Mouse (Mus musculus): ENCODE results near the gene Snrpg. TPM values are rescaled to one million over a fixed set of nuclear protein-coding genes. Genes with fewer than 3 reads are reported as not detected.

Snrpg gene
- polyA plus RNA-seq, 1 experiment from 2014 or later: 764 TPM

DNA sequence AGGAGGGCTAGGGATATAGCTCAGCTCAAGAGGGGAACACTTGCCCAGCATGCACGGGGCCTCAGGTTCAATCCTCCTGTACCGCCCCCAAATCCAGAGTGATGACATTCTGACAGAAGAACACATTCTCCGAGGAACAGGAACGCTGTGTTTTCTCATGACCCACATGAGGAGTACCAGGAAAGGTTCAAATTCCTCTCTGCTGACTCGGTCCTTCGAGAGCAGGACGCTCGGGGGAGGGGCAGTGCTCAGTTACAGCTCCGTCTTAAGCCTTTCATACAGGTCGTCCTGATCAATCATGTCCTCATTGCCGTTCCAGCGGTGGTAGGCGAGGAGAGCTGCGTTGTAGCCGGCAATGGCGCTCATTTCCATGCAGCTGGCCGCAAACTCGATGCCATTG, 17.4 kb downstream of the Snrpg start:
- DNase-seq (ENCODE audit: low spot score) (no peak), ATAC-seq (no peak)
- H3K4me3 ChIP-seq (ENCODE audit: low read depth, low read length): no peak overlapping the region
- no peak overlapping the region for H3K9ac ChIP-seq (ENCODE audit: low read length)
- peaks cover 84% of the 10 kb centered on the region for H3K36me3 ChIP-seq (ENCODE audit: control insufficient read depth, insufficient read depth, low read length)
- no peaks in the 10 kb centered on the region for H3K27me3 ChIP-seq (replicated peaks; ENCODE audit: control insufficient read depth, insufficient read depth, low read length)
- no peaks in the 10 kb centered on the region for H3K9me3 ChIP-seq (replicated peaks; ENCODE audit: control insufficient read depth, low read length)
- H3K4me1 ChIP-seq (ENCODE audit: control insufficient read depth, insufficient read depth, low read length): no peaks in the 10 kb centered on the region
- no peak overlapping the region for H3K4me2 ChIP-seq (ENCODE audit: low read length)
- no peak overlapping the region for H3K27ac ChIP-seq (ENCODE audit: low read depth, low read length)
- WGBS: 88% methylated on average over 18 of the region's 18 CpGs

DNA sequence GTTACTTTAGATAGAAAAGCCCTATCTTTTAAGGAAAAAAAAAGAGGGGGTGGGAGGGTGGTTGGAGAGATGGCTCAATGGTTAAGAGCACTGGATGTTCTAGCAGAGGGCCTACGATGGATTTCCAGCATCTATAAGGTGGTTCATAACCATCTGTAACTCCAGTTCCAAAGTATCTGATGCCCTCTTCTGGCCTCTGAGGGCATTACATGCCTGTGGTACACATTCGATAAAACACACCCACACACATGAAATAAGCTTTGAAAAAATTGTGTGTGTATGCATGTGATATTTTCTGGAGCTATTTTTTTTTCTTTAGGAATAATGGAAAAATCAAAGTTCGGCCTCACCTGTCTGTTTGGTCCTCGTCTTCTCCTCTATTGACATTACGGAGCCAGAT, 20.2 kb downstream of the Snrpg start:
- H3K4me1 ChIP-seq (ENCODE audit: control insufficient read depth, insufficient read depth, low read length): peaks cover 12% of the 10 kb centered on the region
- peaks cover 75% of the 10 kb centered on the region for H3K36me3 ChIP-seq (ENCODE audit: control insufficient read depth, insufficient read depth, low read length)
- H3K4me2 ChIP-seq (ENCODE audit: low read length): no peak overlapping the region
- no peaks in the 10 kb centered on the region for H3K27me3 ChIP-seq (replicated peaks; ENCODE audit: control insufficient read depth, insufficient read depth, low read length)
- no peak overlapping the region for H3K4me3 ChIP-seq (ENCODE audit: low read depth, low read length)
- no peak overlapping the region for H3K27ac ChIP-seq (ENCODE audit: low read depth, low read length)
- no peaks in the 10 kb centered on the region for H3K9me3 ChIP-seq (replicated peaks; ENCODE audit: control insufficient read depth, low read length)
- DNase-seq (ENCODE audit: low spot score) (no peak), ATAC-seq (no peak)
- no peak overlapping the region for H3K9ac ChIP-seq (ENCODE audit: low read length)
- 99% methylated on average over 5 of the region's 5 CpGs for WGBS

DNA sequence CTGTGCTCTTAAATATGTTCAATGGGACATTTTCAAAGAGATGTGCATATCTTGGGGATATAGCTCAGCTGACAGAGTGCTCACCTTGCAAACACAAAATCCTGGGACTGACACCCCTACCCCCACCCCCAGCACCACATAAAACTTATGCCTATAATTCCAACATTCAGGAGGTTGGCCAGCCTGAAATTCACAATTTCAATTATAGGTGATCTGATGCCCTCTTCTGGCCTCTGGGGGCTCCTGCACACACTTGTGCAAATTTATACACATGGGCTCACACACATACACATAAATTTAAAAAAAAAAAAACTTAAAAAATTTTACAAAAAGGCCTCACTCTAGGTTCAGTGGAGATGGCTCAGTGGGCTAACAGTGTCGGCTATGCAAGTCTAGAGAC, 22.1 kb downstream of the Snrpg start:
- DNase-seq (ENCODE audit: low spot score): no peak
- Histone ChIP-seq H3K4me2 (ENCODE audit: low read length) (no peak overlapping the region), H3K9ac (ENCODE audit: low read length) (no peak overlapping the region), H3K9me3 (replicated peaks; ENCODE audit: control insufficient read depth, low read length) (no peaks in the 10 kb centered on the region), H3K27me3 (replicated peaks; ENCODE audit: control insufficient read depth, insufficient read depth, low read length) (no peaks in the 10 kb centered on the region), H3K4me1 (ENCODE audit: control insufficient read depth, insufficient read depth, low read length) (peaks cover 17% of the 10 kb centered on the region), H3K36me3 (ENCODE audit: control insufficient read depth, insufficient read depth, low read length) (peaks cover 57% of the 10 kb centered on the region), H3K4me3 (ENCODE audit: low read depth, low read length) (no peak overlapping the region), H3K27ac (ENCODE audit: low read depth, low read length) (no peak overlapping the region)
- no peak for ATAC-seq
- WGBS: 100% methylated on average over 1 of the region's 1 CpGs

DNA sequence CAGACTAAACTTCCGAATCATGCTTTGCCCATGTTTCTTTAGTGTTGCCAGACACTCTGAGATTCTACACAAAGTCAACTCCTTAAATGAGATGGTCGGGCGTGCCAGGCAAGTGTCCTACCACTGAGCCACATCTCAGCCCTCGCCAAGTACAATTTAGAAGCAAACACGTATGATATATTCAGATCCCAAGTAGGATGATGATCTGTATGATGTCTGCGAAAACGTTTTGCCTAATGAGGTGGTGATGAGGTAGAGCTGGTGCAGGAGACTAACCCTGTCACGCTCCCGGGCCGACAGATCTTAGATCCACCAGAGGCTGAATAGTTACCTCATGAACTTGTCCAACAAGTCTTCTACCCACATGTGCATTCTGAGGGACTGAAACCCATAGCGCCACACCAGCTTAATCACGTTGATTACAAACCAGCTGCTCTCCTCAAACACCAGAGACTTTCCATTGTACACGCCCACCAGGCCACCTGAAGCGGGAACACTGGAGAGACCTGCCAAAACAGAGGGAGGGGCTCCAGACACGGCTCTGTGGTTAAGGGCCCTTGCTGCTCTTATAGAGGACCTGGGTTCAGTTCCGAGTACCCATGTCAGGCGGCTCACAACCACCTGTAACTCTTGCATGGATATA, 23.1 kb downstream of the Snrpg start:
- no peak overlapping the region for H3K27ac ChIP-seq (ENCODE audit: low read depth, low read length)
- no peaks in the 10 kb centered on the region for H3K27me3 ChIP-seq (replicated peaks; ENCODE audit: control insufficient read depth, insufficient read depth, low read length)
- 90% methylated on average over 17 of the region's 17 CpGs for WGBS
- peaks cover 17% of the 10 kb centered on the region for H3K4me1 ChIP-seq (ENCODE audit: control insufficient read depth, insufficient read depth, low read length)
- ATAC-seq: no peak
- H3K36me3 ChIP-seq (ENCODE audit: control insufficient read depth, insufficient read depth, low read length): peaks cover 47% of the 10 kb centered on the region
- no peaks in the 10 kb centered on the region for H3K9me3 ChIP-seq (replicated peaks; ENCODE audit: control insufficient read depth, low read length)
- H3K4me3 ChIP-seq (ENCODE audit: low read depth, low read length): no peak overlapping the region
- H3K9ac ChIP-seq (ENCODE audit: low read length): no peak overlapping the region
- no peak for DNase-seq (ENCODE audit: low spot score)
- no peak overlapping the region for H3K4me2 ChIP-seq (ENCODE audit: low read length)

DNA sequence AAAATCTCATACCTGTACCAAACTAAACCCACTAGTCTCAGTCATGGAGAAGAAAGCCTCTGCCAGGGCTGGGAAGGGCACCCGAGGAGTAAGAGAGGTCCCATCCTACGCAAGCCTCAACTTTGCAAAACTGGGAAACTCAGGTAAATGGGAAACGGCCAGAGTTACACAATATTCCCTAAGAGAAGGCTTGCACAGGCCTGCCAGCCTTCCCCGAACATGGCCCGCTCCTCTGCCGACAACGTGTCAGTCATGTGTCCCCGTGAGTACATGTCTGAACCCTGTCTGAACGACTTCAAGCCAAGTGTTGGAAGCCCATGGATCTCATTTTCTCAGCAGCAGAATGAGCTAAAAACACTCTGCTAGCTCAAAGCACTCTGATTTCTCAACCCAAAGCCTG, 23.9 kb downstream of the Snrpg start:
- Histone ChIP-seq H3K4me3 (ENCODE audit: low read depth, low read length) (peak overlapping the region; percentile 87; the same call in 1 of the 2 replicates), H3K9me3 (replicated peaks; ENCODE audit: control insufficient read depth, low read length) (no peaks in the 10 kb centered on the region), H3K4me2 (ENCODE audit: low read length) (peak overlapping the region; percentile 69), H3K4me1 (ENCODE audit: control insufficient read depth, insufficient read depth, low read length) (peaks cover 17% of the 10 kb centered on the region), H3K27me3 (replicated peaks; ENCODE audit: control insufficient read depth, insufficient read depth, low read length) (no peaks in the 10 kb centered on the region), H3K36me3 (ENCODE audit: control insufficient read depth, insufficient read depth, low read length) (peaks cover 39% of the 10 kb centered on the region), H3K9ac (ENCODE audit: low read length) (peak overlapping the region; percentile 96), H3K27ac (ENCODE audit: low read depth, low read length) (no peak overlapping the region)
- 91% methylated on average over 9 of the region's 9 CpGs for WGBS
- DNase-seq (ENCODE audit: low spot score): no peak
- no peak for ATAC-seq

DNA sequence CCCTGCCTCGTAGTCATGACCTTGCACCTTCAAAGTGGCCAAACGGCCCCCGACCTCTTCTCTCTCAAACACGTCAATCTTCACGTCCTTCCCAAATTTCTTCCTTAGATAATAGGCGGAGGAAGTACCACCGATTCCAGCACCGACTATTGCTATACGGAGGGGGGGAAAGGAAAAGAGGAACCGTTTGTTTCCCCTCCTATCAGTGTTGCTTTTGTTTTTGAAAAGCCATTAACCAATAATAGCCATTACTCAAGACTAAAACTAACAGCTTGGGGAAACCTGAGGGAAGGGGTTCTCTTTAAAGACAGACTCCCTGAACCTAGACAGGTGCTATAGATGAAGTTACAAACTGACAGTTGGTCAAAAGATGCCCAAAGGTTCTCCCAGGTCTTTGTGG, 24.9 kb downstream of the Snrpg start:
- peaks cover 29% of the 10 kb centered on the region for H3K36me3 ChIP-seq (ENCODE audit: control insufficient read depth, insufficient read depth, low read length)
- peak overlapping the region; percentile 69 for H3K4me2 ChIP-seq (ENCODE audit: low read length)
- H3K9me3 ChIP-seq (replicated peaks; ENCODE audit: control insufficient read depth, low read length): no peaks in the 10 kb centered on the region
- H3K27ac ChIP-seq (ENCODE audit: low read depth, low read length): peak overlapping the region; percentile 91
- peak overlapping the region; percentile 96 for H3K9ac ChIP-seq (ENCODE audit: low read length)
- H3K4me1 ChIP-seq (ENCODE audit: control insufficient read depth, insufficient read depth, low read length): peaks cover 17% of the 10 kb centered on the region
- 21% methylated on average over 10 of the region's 10 CpGs for WGBS
- H3K4me3 ChIP-seq (ENCODE audit: low read depth, low read length): peak overlapping the region; percentile 87
- H3K27me3 ChIP-seq (replicated peaks; ENCODE audit: control insufficient read depth, insufficient read depth, low read length): no peaks in the 10 kb centered on the region
- ATAC-seq (no peak), DNase-seq (ENCODE audit: low spot score) (no peak)

DNA sequence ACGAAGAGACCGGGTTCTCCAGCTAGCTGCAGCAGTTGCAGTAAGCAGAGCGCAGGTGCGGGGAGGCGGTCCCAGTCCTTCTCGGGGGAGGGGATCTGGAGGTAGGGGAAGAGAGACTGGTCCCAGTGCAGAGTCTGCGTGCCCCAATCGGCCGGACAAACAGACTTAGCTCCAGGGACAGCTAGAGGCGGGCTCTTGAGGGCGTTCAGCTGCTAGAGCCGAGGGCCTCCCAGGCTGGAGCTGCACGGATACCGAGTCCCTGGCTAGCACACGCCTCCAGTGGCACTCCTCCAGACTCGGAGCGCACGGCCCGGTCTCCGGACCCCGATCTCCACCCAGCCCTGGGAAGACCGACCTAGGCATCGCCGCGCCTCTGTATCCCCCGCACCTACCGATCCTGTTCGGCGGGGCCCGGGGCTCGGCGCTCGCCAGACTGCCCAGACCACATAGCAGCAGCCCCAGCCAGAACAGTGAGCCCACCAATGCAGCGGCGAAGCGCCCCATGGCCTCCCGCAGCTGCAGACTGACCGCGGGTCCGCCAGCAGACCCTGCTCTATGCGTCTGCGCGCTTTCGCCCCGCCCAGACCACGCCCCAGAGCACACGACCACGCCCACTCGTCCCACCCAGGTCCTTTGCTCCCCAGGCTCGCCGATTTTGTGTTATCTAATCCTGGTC, 25.6 kb downstream of the Snrpg start, which contains the start of gene Pcyox1:
TSS of gene Pcyox1 (minus strand) at position 574 of the 676 bp plus-strand sequence.
- Histone ChIP-seq H3K4me2 (ENCODE audit: low read length) (peak within 1 kb of the TSS; percentile 69), H3K27me3 (replicated peaks; ENCODE audit: control insufficient read depth, insufficient read depth, low read length) (no peaks in the 10 kb centered on the region), H3K27ac (ENCODE audit: low read depth, low read length) (peak within 1 kb of the TSS; percentile 91), H3K9me3 (replicated peaks; ENCODE audit: control insufficient read depth, low read length) (no peaks in the 10 kb centered on the region), H3K36me3 (ENCODE audit: control insufficient read depth, insufficient read depth, low read length) (peaks cover 22% of the 10 kb centered on the region), H3K9ac (ENCODE audit: low read length) (peak within 1 kb of the TSS; percentile 96), H3K4me1 (ENCODE audit: control insufficient read depth, insufficient read depth, low read length) (peaks cover 17% of the 10 kb centered on the region), H3K4me3 (ENCODE audit: low read depth, low read length) (peak within 1 kb of the TSS; percentile 87)
- DNase-seq (ENCODE audit: low spot score) (peak; percentile 91), ATAC-seq (peak; percentile 94)
- WGBS: under 1% methylated on average over 51 of the region's 51 CpGs

DNA sequence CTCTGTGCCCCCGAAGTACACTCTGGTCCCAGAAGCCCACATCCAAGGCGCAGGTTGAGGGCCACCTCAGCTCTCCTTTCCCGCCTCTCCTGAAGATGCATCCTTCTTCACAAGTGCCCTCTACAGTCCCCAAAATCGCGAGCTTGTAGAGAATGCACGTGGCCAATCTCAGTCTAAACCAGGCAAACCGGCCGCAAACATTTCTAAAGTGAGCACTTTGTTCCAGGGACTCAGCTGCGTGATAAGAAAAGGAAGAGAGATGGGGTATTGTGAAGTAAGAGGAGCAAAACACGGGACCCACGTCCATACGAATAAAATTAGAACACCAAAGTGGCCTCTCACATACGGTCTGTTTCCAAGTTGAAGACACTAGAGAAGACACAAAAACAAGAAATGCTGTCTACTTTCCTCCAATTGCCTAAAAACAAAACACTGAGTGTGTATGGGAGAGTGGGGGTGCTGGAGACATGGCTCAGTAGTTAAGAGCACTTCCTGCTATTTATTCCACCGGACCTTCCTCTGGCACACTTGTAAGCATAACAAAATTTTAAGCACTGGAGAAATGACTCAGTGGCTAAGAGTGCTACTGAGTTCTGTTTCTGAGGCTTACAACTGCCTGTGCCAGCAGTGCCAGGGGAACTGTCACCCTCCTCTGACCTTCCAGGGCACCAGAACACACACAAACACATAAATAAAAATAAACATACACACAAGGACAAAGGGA, 26.3 kb downstream of the Snrpg start:
- DNase-seq (ENCODE audit: low spot score): no peak
- H3K9me3 ChIP-seq (replicated peaks; ENCODE audit: control insufficient read depth, low read length): no peaks in the 10 kb centered on the region
- H3K4me1 ChIP-seq (ENCODE audit: control insufficient read depth, insufficient read depth, low read length): peaks cover 17% of the 10 kb centered on the region
- H3K36me3 ChIP-seq (ENCODE audit: control insufficient read depth, insufficient read depth, low read length): peaks cover 15% of the 10 kb centered on the region
- H3K4me2 ChIP-seq (ENCODE audit: low read length): peak overlapping the region; percentile 69
- peak overlapping the region; percentile 96 for H3K9ac ChIP-seq (ENCODE audit: low read length)
- peak overlapping the region; percentile 91 for H3K27ac ChIP-seq (ENCODE audit: low read depth, low read length)
- no peak for ATAC-seq
- WGBS: 5% methylated on average over 14 of the region's 14 CpGs
- peak overlapping the region; percentile 87 for H3K4me3 ChIP-seq (ENCODE audit: low read depth, low read length)
- no peaks in the 10 kb centered on the region for H3K27me3 ChIP-seq (replicated peaks; ENCODE audit: control insufficient read depth, insufficient read depth, low read length)
